Mouse (Mus musculus) MN1 (cell line): ENCODE measurements around the gene Samd13.
A peak's percentile ranks its signal among the peaks of the same experiment; 100 is the strongest.

Experiments used
- DNase-seq: peaks from one replicate; pipeline ENCODE4 v3.0.0-alpha.2; 2016; ENCODE audit warnings: low spot score

Gene Samd13

DNA sequence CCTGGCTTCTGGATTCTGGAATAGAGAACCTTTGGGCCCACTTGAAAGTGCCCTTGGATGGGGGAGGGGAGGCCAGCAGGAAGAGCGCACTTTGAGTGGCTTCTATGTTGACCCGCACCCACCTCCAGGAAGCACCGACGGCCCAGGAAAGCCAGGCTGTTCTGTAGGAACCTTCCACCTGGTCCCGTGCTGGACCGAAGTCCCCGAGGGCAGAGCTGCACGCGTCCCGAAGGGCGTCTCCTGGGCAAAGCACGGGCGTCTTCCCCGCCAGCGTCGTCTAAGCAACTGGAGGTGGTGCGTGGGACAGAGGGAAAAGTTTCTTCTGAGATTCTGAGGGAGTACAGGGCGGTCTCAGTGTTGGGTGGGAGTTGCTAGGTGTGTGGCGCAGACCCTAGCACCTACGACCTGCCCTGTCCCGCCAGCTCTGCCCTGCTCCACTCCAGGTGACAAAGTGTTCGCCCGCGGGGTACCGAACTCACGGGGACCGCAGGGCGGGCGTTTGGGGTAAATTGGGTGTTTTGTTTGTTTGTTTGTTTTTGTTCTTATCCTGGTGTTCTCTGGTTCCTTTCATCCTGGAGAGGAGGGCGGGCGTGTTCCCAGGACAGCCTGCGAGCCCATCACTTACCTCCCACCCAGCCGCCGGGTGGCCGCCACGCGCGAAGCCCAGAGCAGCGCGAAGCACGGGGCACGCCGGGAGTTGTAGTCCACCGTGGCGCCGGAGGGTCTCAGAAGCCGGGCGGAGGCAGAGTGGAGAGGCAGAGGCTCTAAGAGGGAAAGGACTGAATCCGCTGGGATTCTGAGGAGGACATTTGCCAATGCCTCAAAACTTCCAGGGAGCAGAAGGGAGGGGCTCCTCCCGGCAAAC, at the start of gene Samd13:
Gene Samd13, minus strand, starts transcription at position 782 of the 865 bp plus-strand sequence.
- DNase-seq = peak; percentile 24

DNA sequence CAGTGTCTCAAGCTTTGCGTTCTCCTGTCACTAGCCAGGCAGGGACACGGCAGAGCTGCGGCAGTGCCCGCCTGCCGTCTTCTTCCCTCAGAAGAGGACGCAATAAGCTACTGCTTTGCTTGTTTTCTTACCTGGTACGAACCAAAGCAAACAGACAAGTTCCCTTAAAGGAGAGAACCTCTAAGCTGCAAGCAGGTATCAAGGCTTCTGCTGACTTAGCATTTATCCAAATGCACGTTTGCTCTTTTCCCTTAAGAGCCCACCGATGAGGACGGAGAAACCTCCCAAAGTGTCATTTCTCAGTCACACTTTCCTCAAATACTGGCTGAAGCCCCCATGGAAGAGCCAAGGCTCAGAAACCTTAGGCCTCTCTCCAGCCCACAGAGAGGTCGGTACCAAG, 46.1 kb upstream of the Samd13 start:
- no peak for DNase-seq

DNA sequence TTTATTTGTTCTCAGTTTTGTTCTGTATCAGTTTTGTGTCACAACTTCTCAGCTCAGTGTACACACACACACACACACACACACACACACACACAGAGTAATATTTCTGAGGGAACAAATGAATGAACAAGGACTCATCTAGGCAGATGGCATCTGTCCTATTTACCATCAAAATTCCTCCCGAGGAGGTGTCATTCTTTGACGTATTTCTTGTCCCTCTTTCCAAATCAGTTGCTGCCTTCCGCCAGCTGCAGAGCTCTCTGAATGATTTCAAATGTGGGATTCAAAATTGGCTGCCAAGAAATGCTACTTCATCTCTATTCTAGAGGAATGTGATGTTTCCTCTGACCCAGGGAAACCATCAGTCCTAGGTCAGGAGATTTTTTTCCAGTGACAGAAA, 37.6 kb upstream of the Samd13 start:
- no peak for DNase-seq

DNA sequence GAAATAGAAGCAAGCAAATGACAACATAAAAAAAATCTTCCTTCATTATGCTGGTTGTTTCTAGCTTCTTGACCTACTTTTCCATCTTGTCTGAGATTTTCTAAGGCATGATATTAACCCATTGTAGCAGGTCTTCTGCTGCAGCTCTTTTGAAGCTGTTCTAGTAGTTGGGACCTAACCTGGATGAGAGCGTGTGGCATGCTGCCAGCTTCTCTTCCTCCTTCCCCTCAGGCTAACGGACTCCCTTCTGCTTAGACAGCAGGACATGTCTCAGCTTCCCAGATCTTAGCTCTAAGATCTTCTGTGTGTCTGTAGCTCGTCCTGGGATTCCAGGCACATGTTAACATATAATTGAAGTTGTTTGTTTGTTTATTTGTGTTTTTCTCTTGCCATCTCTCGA, 34.3 kb upstream of the Samd13 start:
- no peak for DNase-seq

DNA sequence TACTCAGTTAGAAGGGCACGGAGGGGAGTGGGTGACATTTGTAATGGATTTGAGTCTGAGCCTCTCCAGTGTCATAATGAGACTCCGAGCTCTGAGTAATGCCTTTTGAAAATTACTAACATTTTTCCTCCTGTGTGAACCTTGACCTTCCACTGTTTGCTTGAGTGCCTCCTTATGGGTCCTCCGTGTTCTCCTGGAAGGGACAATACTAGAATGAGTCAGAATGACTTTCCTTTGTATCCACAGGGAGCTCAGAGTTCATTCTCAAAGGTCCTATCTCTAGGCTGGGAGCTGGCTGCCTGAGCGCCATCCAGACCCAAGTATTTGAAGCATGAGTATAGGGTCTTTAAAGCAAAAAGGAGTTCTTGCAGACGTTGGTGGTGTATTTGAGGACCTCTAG, 32.9 kb upstream of the Samd13 start:
- DNase-seq = no peak

DNA sequence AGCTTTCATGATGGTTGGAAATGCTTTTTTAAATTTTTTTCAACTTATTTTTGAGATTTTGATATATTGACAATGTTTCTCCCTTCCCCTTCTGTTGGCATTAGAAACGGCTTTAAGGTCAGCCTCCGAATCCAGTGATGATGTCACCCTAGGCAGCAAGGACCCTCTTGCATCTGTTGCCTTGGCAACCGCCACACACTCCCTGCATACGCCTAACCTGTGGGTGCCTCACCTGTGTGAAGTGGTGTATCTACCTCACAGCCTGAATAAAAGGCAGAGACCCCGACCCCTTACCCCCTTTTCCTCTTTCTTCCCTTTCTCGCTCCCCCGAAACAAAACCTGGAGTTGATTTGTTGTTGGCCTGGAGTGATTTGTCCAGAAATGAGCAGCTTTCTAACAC, 26.9 kb upstream of the Samd13 start:
- DNase-seq = no peak

DNA sequence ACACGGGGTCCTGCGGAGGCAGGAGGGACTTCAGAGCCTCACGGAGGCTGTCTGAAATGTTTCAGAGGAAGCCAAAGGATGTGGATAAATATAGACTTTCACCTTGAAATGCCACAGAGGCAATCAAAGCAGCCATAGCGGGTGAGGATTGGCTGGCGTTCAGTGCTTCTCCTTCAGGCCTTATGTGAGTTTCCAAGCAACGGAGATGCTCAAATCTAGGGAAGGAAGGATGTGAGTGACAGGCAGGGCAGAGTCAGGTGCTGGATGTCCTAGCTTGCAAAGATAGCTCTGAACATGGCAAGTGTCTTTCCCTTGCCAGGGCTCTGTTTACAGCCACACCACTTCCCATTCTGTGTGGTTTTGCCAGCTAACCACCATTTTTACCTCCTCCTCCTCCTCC, 26.2 kb upstream of the Samd13 start:
- no peak for DNase-seq

DNA sequence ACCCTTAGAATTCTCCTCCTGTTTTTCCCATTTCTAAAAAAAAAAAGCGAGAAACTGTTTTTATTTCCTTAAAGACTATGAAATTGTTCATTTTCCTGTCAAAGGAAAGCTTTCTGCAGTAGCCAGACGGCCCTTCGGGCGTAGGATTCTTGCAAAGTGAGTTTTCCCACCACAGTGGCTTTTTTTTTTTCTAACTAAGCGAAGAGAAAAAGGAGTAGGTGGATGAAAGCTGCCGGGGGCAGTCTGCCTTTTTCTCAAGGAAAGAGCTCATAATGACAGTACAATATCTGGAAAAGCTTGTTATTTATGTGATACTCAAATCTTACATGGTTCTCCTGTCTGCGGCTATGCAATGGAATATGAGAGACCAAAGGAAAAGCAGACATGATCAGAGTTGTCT, 25.7 kb upstream of the Samd13 start:
- DNase-seq = no peak

DNA sequence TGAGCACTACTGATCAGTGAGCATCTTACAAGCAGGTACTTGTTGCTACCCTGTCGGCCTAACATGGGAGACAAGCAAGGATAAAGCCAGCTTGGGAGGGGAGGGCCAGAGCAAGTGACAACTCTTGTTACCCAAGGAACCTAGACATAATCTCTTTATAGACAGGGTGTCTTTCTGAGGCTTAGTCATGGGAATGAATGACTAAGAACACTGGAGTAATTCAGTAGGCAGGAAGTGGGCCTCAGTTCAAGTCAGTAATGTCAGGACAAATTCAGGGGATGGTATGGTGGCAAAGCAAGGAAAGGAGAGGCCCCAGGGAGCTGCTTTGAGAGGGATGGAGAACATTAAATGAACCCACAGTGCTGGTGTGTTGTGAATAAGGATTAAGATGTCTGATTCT, 23.7 kb upstream of the Samd13 start:
- DNase-seq = no peak

DNA sequence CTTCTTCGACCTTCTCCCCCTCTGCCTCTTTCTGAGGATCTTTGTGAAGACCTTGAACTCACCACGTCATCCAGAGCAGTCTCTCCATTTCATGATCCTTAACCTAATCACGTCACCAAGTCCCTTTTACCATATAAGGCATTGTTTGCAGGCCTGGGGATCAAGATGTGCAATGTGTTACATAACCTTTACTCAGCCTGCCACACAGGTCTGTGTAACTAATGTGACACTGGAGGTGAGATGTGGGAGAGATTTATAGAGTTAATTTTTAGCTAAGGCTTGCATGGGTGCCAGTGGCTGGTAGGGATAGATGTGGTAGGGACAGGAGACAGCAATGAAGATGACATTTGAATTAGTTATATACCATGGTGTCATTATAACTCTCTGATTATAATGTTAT, 23.0 kb upstream of the Samd13 start:
- no peak for DNase-seq

DNA sequence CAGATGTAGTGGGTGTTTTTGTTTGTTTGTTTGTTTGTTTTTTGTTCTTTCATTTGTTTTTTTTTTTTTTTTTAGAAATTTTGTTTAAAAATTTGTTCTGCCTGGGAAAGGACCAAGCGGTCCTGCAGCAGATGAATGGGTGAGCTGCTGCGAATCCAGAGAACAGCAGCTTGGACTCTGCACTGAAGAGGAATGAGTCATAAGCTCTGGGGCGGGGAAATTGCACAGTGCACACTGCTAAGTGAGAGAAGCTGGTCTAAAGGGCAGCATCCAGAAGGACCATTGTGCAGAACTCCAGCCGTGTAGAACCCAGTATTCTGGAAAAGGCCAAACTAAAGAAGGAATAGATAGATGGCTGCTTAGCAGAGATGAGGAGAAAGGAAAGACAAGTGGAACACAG, 18.7 kb upstream of the Samd13 start:
- DNase-seq = no peak

DNA sequence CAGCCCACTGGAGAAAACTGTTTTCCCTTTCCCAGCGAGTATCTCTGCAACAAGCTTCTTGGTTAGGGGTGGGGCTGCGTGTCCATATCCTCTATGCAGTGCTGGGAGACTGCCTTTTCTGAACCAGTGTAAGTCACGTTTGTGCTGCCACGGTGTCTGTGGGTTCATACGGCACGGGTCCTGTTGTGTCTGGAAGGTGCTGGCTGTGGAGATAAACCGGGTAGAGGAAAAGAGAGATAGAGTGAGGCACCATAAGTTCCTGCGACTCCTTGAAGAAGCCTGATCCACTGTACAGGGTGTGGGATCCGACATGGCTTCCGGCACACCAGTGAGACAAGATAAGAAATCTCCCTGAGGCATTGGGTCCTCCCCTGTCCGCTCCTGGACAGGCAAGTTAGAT, 14.7 kb upstream of the Samd13 start:
- no peak for DNase-seq

DNA sequence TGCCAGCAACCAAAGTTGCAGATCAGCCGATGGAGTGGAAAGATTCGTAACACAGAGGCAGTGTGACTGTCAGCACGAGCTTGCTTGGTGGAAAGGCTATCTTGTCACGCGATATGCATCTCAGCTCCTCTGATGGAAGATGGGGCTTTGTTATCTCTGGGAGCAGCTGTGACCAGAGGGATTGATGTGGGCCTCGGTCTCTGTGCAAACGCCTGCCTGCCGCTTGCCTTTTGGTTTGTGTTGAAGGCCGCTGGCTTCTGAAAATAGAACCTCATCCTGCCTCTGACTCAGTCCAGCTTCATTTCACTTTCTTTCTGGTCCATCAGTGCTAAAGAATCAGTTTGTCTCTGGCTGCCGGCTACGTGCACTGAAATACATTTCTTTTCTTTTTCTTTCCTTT, 13.6 kb upstream of the Samd13 start:
- DNase-seq = no peak

DNA sequence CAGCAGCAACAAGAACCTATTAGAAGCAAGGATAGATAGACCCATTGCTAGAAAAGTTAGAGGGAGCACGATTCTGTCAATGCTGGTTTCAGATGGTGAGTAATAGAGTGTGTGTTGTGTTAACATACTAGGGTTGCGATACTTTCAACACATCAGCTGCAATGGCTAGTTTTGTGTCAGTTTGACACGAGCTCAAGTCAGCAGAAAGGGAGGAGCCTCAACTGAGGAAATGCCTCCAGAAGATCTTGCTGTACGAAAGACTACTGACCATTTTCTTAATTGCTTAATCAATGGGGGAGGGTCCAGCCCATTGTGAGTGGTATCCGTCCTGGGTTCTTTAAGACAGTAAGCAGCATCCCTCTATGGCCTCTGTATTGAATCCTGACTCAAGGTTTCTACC, 7.2 kb upstream of the Samd13 start:
- DNase-seq = no peak

DNA sequence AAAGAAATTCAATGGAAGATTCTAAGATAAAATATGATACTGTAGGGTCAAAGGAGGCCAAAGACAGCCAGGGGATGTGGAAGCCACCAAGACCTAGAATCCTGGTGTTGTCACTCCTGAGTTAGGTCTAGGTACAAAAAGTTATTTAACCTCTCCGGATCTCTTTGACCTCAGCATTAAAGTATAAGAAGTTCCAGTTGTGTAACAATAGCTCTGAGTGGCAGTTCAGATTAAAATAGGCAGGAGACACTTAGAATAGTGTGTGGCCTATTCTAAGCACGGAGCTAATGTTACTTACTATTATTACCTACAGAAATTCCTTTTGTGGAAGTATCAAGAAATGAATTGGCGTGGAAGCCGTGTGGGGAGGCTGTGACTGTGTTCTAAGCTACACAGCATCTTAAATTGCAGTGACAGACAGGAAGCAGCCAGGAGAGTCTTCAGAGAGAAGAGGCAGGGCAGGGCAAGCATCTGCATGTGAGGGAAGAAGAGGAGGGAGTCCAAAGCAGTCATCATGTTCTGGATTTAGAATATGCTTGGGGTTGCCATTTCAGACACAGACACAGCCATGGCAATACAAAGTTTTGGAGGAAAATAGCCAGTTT, 1.8 kb upstream of the Samd13 start:
- DNase-seq = no peak

DNA sequence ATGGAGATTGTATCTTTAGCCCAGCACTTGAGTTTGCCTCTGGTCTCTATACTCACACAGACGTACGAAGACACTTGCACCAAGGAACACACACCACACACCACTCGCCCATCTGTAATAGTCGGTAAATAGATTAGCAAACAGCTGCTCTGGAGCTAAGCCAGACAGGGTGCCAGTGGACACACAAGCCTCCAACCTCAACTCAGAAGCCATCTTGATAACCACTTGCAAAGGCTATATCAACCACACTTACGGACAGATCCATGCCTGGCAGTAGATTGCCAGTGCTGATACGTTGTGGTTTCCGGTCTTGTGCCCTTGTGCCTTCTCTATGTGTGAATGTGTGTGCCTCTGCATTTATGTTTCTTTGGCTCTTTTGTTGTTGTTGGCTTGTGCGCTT, 1.0 kb upstream of the Samd13 start:
- peak; percentile 84 for DNase-seq

DNA sequence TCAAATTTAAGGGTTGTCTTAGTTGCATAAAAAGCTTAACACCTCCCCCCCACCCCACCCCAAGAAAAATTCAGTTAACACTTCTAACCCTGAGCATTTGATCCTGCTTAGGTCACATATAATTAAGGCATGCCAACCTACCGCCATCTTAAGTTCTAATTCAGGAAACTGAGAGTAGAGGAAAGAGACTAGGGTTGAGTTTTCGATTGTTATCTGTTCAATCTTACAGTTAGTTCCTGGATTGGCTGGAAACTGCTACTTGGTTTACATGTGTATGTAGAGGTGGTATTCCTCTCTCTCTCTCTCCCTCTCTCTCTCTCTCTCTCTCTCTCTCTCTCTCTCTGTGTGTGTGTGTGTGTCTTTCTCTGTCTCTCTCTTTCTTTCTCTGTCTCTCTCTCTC, 2.3 kb downstream of the Samd13 start:
- DNase-seq = no peak

DNA sequence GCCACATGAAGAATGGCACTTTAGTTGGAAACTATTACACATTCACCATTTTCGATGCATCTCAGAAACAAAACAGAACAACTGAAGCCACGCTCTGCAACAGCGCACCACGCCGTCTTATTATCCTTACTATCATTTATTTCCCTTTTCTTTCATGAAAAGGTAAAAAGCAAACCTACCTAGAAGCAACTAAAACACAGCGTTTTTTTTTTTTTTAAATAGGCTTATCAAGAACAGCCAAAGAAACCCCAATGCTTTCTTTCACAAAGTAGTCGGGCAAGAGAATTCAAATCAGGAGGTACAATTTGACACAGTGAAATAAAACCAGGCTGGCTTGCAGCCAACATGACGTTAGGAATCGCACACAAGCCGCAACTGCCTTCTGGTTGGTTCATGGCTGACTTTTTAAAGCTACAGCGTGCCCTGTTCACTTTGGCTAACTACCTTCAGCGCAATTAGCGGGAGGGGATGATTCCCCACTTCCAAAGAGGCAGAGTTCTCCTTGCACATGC, 3.2 kb downstream of the Samd13 start:
- peak; percentile 80 for DNase-seq

DNA sequence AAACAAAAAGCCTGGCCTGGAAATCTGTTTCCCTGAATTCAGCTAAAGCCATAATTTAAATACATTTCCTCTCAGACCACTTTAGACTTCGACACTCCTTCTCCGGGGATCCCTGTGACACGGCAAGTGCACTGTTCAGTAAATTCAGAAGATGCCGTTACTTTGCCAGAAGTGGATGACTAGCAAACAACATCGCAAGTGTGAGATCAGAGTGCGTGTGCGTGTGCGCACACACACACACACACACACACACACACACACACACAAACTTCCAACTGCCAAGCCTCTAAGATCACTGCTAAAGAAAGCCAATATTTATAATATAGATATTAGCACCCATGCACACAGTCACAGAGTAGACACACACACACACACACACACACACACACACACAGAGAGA, 3.7 kb downstream of the Samd13 start:
- peak; percentile 46 for DNase-seq

DNA sequence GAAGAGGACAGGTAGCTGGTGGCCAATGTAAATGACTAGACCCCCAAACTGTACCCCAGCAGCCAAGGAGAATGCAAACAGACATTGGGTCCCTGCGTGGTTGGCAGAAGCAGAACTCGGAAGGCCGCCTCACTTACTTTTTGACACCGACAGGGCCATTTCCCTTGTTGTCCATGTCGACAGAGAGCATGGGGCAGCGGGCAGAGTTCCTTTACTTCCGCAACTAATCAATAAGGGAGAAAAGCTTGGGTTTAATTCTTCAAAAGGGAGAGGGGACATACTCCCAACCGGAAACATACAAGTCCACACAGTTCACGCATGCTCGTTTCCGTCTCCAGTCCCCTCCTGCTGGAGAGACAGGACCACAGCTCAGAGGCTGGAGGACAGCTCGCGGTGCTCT, 4.8 kb downstream of the Samd13 start:
- no peak for DNase-seq

DNA sequence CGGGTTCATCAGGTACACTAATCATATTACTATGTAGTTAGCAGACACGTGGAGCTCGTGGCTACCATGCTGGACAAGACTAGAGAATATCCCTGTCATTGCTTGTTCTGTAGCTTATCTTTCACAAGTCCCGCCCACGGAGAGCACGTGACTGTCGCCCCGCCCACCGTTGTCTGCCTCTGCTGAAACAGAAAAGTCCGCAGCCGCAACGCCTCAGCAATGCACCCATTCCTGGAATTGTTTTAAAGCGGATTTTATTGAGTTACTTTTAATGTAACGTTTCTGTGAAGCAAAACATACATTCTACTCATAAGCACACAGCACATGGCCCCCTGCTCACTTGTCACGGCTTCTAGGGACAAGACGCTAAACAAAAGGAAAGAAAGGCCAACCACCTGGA, 5.7 kb downstream of the Samd13 start:
- no peak for DNase-seq

DNA sequence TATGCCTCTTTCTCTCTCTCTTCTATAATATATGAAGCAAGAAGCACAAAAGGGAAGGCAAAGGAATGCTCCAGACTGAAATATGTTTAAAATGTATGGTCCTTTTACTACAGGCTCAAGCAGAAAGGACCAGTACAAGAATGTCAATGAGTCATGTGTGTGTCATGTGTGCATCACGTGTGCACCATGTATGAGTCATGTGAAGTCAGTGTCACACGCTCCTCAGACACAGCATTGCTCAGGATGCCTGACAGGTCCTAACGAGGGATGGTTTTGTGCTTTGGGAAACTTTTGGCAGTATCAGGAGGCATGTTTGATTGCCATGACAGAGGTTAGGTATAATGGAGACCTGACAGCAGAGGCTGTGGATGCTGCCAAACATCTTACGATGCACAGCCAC, 9.2 kb downstream of the Samd13 start:
- DNase-seq = no peak

DNA sequence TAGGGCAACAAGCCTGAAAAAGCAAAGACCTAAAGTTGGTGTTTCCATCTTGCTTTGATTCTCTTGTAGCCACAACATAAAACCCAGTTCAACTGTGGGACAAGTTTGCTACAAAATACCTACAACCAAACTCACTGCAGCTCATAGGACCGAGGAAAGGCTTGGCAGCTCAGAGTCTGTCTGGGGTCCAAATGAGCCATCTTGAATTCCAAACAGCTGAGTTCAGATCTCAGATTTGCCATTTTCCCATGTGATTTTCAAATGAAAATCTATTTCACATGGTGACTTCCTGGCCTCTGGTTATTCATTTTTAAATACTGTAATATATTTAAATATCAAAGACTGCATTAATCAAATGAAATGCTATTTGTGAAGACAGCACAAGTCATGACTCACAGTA, 10.3 kb downstream of the Samd13 start:
- no peak for DNase-seq

DNA sequence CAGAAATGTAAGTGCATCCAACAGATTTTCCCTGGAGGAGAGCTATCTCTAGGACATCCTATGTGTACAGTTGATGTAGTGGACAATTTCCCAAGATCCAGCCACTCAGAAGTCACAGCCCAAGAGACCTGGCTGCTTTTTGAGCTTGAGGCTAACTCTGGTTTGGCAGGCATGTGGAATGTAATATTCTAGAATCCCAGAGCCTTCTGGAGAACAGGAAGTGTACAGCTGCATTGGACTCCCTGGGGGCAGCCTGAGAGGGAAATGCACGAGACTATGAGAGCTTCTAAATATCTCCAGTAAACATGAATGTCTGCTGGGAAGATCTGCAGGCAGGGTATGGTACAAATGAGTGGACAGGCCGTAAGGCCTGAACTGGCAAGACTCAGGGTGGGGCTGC, 14.3 kb downstream of the Samd13 start:
- DNase-seq = no peak
